Mouse (Mus musculus) midbrain, postnatal 0 days (tissue): Measurements from ENCODE around the gene Coil. TPM values are rescaled to one million over a fixed set of nuclear protein-coding genes. Genes with fewer than 3 reads are reported as not detected.
"Not testable (repeated sequence)": the region's sequence is repeated elsewhere in the genome, so short reads cannot be mapped to it uniquely, and the experiment has no call there.

Experiments
- ATAC-seq: fragments of 200-750 bp; cut with Nextera tagmentation; 2 replicates; pipeline ENCODE4 v1.8.0; 2017; ENCODE audit warnings: moderate number of reproducible peaks, mild to moderate bottlenecking, moderate TSS enrichment, moderate library complexity; ENCODE audit not compliant: low FRiP score
- DNase-seq: peaks from one replicate; pipeline ENCODE4 v3.0.0-alpha.2; 2015; ENCODE audit warnings: low spot score
- H3K27ac ChIP-seq: fragments of 300-500 bp; sonication (generic); 2 replicates; pipeline ENCODE4 v1.5.1; 2014; ENCODE audit warnings: low read depth, mild to moderate bottlenecking, low read length, mixed read lengths
- H3K27me3 ChIP-seq: fragments of 300-500 bp; sonication (generic); 2 replicates; pipeline ENCODE4 v1.6.1; 2014; ENCODE audit warnings: low read length, control low read depth, mixed read lengths; ENCODE audit not compliant: insufficient read depth
- H3K36me3 ChIP-seq: fragments of 300-500 bp; sonication (generic); 2 replicates; pipeline ENCODE4 v1.6.1; 2014; ENCODE audit warnings: low read length, control low read depth, mixed read lengths; ENCODE audit not compliant: insufficient read depth
- H3K4me1 ChIP-seq: fragments of 300-500 bp; sonication (generic); 2 replicates; pipeline ENCODE4 v1.6.1; 2014; ENCODE audit warnings: mild to moderate bottlenecking, control low read depth, antibody characterized with exemption, low read length, mixed read lengths; ENCODE audit not compliant: insufficient read depth
- H3K4me2 ChIP-seq: fragments of 300-500 bp; sonication (generic); 2 replicates; pipeline ENCODE4 v1.6.1; 2014; ENCODE audit warnings: low read depth, mild to moderate bottlenecking, low read length, mixed read lengths; ENCODE audit not compliant: poor library complexity, severe bottlenecking
- H3K4me3 ChIP-seq: fragments of 300-500 bp; sonication (generic); 2 replicates; pipeline ENCODE4 v1.5.1; 2014; ENCODE audit warnings: low read depth, mild to moderate bottlenecking, low read length, moderate library complexity
- H3K9ac ChIP-seq: fragments of 300-500 bp; sonication (generic); replicated peaks from 2 replicates; pipeline ENCODE4 v1.6.1; 2014; ENCODE audit warnings: mild to moderate bottlenecking, low read length, moderate library complexity, mixed read lengths; ENCODE audit not compliant: poor library complexity, severe bottlenecking
- H3K9me3 ChIP-seq: fragments of 300-500 bp; sonication (generic); 2 replicates; pipeline ENCODE4 v1.6.1; 2016; ENCODE audit warnings: low read length, control low read depth
- CTCF ChIP-seq: IDR thresholded peaks from 2 replicates; pipeline ENCODE4 v1.5.1; 2016; ENCODE audit warnings: antibody characterized with exemption, mild to moderate bottlenecking
- WGBS: fragments of 180-500 bp; shearing (Covaris S2); extraction: QIAGEN DNeasy Blood & Tissue Kit; methylation state at CpG from one replicate; pipeline ENCODE4 v1.1.7; 2014; 5-methylcytosine and 5-hydroxymethylcytosine counted together
- polyA plus RNA-seq: library from polyadenylated mRNA; unstranded; fragments of >200 nt; fragmentation: Nextera tagmentation; extraction: Ambion mirVana; gene quantifications from 2 replicates; pipeline ENCODE4 v1.2.1, GENCODE M21; 2015
- total RNA-seq: library from RNA; depleted of rRNA; stranded (reverse); fragments of >200 nt; gene quantifications from 2 replicates; pipeline ENCODE4 v1.2.3, GENCODE M21; 2014

Coil gene
- total and polyA plus RNA-seq, 2 experiments from 2014 or later: 28.8 to 35.1 TPM

- DNase-seq (peak; percentile 42), ATAC-seq (no peak)
- H3K9ac ChIP-seq: no peak overlapping the region
- H3K27ac ChIP-seq: no peak overlapping the region
- H3K9me3 ChIP-seq: no peaks in the 10 kb centered on the region
- no peak overlapping the region for H3K4me2 ChIP-seq
- H3K4me1 ChIP-seq: no peaks in the 10 kb centered on the region
- peaks cover 7% of the 10 kb centered on the region; the same call in 1 of the 2 replicates for H3K27me3 ChIP-seq
- TF ChIP-seq CTCF: peak; percentile 63
- H3K36me3 ChIP-seq: peaks cover 6% of the 10 kb centered on the region
- no peak overlapping the region for H3K4me3 ChIP-seq
- WGBS: 19% methylated on average over 5 of the region's 5 CpGs
Measured at GRCm38 (mm10) chr11:88993625-88994024, 23.6 kb downstream of the Coil start.

DNA sequence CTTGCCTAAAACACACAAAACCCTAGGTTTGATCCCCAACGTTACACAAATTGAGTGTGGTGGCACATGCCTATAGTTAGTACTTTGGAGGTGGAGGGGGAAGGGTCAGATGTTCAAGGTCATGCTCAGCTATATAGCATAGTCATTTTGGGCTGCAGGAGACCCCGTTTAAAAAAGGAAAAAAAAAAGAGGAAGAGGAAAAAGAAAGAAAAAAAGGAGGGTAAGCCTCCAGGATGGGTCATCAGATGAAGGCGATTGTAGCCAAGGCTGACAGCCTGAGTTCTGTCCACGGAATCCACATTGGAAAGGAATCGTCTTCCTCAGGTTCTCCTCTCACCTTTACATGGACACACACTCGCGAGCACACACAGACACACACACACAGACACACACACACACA lies 24.4 kb downstream of the Coil start:
- H3K9me3 ChIP-seq: no peaks in the 10 kb centered on the region
- H3K4me1 ChIP-seq: no peaks in the 10 kb centered on the region
- H3K27ac ChIP-seq: no peak overlapping the region
- DNase-seq (no peak), ATAC-seq (no peak)
- H3K36me3 ChIP-seq: peaks cover 6% of the 10 kb centered on the region
- no peak overlapping the region for H3K4me2 ChIP-seq
- no peak overlapping the region for H3K4me3 ChIP-seq
- WGBS: 89% methylated on average over 7 of the region's 7 CpGs
- no peak for TF ChIP-seq CTCF
- H3K27me3 ChIP-seq: peaks cover 12% of the 10 kb centered on the region
- H3K9ac ChIP-seq: no peak overlapping the region

- H3K4me2 ChIP-seq: no peak overlapping the region
- no peak for ATAC-seq
- peaks cover 6% of the 10 kb centered on the region for H3K36me3 ChIP-seq
- no peaks in the 10 kb centered on the region for H3K9me3 ChIP-seq
- H3K4me3 ChIP-seq: no peak overlapping the region
- no peak overlapping the region for H3K9ac ChIP-seq
- TF ChIP-seq CTCF: no peak
- no peak overlapping the region for H3K27ac ChIP-seq
- WGBS: 84% methylated on average over 2 of the region's 2 CpGs
- DNase-seq: no peak
- H3K4me1 ChIP-seq: no peaks in the 10 kb centered on the region
- H3K27me3 ChIP-seq: peaks cover 18% of the 10 kb centered on the region
Measured at GRCm38 (mm10) chr11:88995616-88996015, 25.6 kb downstream of the Coil start.

DNA sequence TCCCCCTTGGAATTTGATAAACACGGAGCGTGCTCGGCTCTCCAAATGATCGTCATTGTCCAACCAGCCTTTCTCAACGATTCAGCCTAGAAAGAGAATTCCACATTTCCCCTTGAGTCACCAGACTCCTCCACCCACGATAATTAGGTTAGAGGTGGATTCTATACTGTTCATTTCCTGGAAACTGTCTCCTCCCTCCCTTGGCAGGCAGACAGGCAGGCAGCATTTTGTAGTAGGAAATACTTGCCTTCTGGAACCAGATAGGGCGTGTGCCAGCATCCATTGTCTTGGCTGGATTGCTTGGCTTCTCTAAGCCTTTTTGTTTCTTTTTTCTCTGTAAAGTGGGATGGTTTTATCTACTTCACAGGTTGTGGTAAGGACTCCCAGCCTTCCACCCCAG lies 26.4 kb downstream of the Coil start:
- Histone ChIP-seq H3K4me2 (no peak overlapping the region), H3K9ac (no peak overlapping the region), H3K4me3 (no peak overlapping the region), H3K4me1 (no peaks in the 10 kb centered on the region), H3K27me3 (peaks cover 18% of the 10 kb centered on the region), H3K27ac (no peak overlapping the region), H3K9me3 (no peaks in the 10 kb centered on the region), H3K36me3 (no peaks in the 10 kb centered on the region)
- ATAC-seq (no peak), DNase-seq (no peak)
- no peak for TF ChIP-seq CTCF
- 73% methylated on average over 7 of the region's 7 CpGs for WGBS

GRCm38 (mm10) chr11:88997343-88997742 lies 27.3 kb downstream of the Coil start:
- 87% methylated on average over 5 of the region's 5 CpGs for WGBS
- not testable (repeated sequence) for H3K4me1 ChIP-seq, H3K9me3 ChIP-seq, H3K36me3 ChIP-seq, H3K27ac ChIP-seq, H3K4me3 ChIP-seq, DNase-seq, H3K4me2 ChIP-seq, H3K9ac ChIP-seq, ATAC-seq
- peaks cover 18% of the 10 kb centered on the region for H3K27me3 ChIP-seq

- no peaks in the 10 kb centered on the region for H3K4me1 ChIP-seq
- no peaks in the 10 kb centered on the region for H3K36me3 ChIP-seq
- peaks cover 18% of the 10 kb centered on the region for H3K27me3 ChIP-seq
- no peak for ATAC-seq
- no peak overlapping the region for H3K27ac ChIP-seq
- H3K9me3 ChIP-seq: no peaks in the 10 kb centered on the region
- WGBS: 23% methylated on average over 2 of the region's 3 CpGs
- no peak for TF ChIP-seq CTCF
- no peak overlapping the region for H3K4me3 ChIP-seq
- H3K4me2 ChIP-seq: no peak overlapping the region
- DNase-seq: no peak
- no peak overlapping the region for H3K9ac ChIP-seq
Measured at GRCm38 (mm10) chr11:88998406-88998805, 28.4 kb downstream of the Coil start.
